Mouse (Mus musculus) left cerebral cortex, adult 2 months (tissue): ENCODE measurements around the gene Gm3233. TPM values are rescaled to one million over a fixed set of nuclear protein-coding genes. Genes with fewer than 3 reads are reported as not detected.
A peak's percentile ranks its signal among the peaks of the same experiment; 100 is the strongest.
"Not testable (repeated sequence)": the region's sequence is repeated elsewhere in the genome, so short reads cannot be mapped to it uniquely, and the experiment has no call there.

Source experiments
- DNase-seq, 2 experiments: peaks; one replicate each; pipeline ENCODE4 v3.0.0; 2021 to 2022; ENCODE audit warnings: low spot score in 2 of 2, mixed read lengths in 1 of 2; ENCODE audit errors: extremely low spot score in 1 of 2
- H3K27ac ChIP-seq: fragments of 200-600 bp; 2 replicates; pipeline ENCODE4 v1.8.1; 2022
- H3K4me3 ChIP-seq: fragments of 200-600 bp; 2 replicates; pipeline ENCODE4 v1.8.1; 2022
- CTCF ChIP-seq: fragments of 200-600 bp; IDR thresholded peaks from 2 replicates; pipeline ENCODE4 v1.8.1; 2022; ENCODE audit warnings: antibody characterized with exemption, mild to moderate bottlenecking, moderate library complexity
- intact Hi-C: fragments of 180-260 bp; cut with DNase I; formaldehyde crosslinking; loops from one replicate; pipeline ENCODE4 v1.15.1; 2025
- total RNA-seq, 2 experiments: library from RNA; stranded (reverse); gene quantifications; 2 replicates each; pipeline ENCODE4 v1.2.3; 2021

Gene Gm3233
- total RNA-seq, 2 experiments from 2014 or later = not detected

DNA sequence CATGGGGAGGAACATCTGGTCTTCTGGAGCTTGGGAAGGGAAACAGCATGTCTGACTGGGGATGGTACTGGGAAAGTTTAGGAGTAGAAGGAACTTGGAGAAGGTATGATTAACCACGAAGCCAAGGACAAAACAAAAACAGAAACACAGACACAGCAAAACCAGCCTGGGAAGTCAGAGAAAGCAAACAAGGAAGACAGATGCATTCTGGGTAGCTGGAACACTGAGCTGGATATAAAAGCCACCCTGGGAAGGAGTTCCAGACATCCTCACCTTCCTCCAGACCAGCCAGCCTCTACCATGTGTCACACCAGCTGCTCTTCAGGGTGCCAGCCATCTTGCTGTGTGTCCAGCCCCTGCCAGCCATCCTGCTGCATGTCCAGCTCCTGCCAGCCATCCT, 44.0 kb downstream of the Gm3233 start, which contains the start of gene Gm10142:
Gene Gm10142 (plus strand): TSS at position 301 of the 400 bp plus-strand sequence.
- TF ChIP-seq CTCF = no peak
- intact Hi-C loops = no loop called here
- Histone ChIP-seq H3K27ac (no peak within 1 kb of the TSS), H3K4me3 (no peak within 1 kb of the TSS)
- DNase-seq = no peak

DNA sequence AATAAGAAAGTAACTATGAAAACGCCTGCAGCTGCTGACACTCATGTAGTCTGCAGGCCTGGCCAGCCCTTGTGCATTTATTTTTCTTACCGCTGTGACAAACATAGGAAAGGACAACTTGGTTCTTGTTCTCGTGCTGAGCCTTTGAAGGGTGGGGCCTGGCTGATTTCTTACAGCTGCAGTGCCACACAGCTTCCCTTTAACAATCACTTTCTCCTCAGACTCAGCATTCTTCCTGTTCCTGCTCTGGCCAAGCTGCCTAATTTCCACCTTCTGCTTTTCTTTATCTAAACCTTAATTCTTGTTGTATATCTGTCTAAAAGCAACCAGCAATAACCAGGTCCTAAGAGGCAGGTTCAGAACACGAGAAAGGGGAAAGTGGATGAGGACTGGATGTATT, 45.7 kb downstream of the Gm3233 start:
- no peak overlapping the region for H3K4me3 ChIP-seq
- no peak for DNase-seq
- H3K27ac ChIP-seq = no peak overlapping the region
- intact Hi-C loops = no loop called here
- TF ChIP-seq CTCF = no peak

- H3K4me3 ChIP-seq, DNase-seq, intact Hi-C loops, H3K27ac ChIP-seq: not testable (repeated sequence)
Measured at GRCm38 (mm10) chr10:77711157-77711556, 48.3 kb downstream of the Gm3233 start, which contains the start of gene Gm10024. TSS of gene Gm10024 (plus strand) at chr10:77711457.

DNA sequence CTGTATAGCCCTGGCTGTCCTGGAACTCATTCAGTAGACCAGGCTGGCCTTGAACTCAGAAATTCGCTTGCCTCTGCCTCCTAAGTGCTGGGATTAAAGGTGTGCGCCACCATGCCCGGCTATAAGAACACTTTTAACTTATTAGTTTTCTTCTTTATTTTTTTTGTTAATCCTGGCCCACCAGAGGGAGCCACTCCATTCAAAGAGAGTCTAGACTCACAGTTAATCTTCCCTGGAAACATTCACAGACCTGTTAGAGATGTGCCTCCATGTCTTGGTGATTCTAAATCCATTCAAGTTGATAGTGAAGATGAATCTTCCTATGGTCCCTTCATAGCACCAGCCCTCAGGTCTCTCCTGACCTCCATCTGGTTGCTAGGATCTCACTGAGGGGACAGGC, 49.7 kb downstream of the Gm3233 start:
- intact Hi-C loops = no loop called here
- no peak for DNase-seq
- H3K4me3 ChIP-seq = no peak overlapping the region
- no peak overlapping the region for H3K27ac ChIP-seq
- TF ChIP-seq CTCF = peak; percentile 38

Other genes starting within 250 kb of the Gm3233 start
- gene Fam207a, start 243.9 kb downstream of the Gm3233 start, total RNA-seq = 10 to 100 TPM; 32.6 to 35.7 TPM
- 1 to 10 TPM; 3.0 to 3.5 TPM for gene Itgb2, start 229.4 kb downstream of the Gm3233 start, total RNA-seq
- gene Pttg1ip, start 178.0 kb downstream of the Gm3233 start, total RNA-seq = 10 to 100 TPM; 71.6 to 77.6 TPM
- 100 to 1,000 TPM; 142 to 156 TPM for gene Sumo3, start 153.6 kb downstream of the Gm3233 start, total RNA-seq
- gene Gm49325, start 153.5 kb downstream of the Gm3233 start, total RNA-seq = 1 to 10 TPM; 2.0 to 5.3 TPM
- gene Ube2g2, start 137.4 kb downstream of the Gm3233 start, total RNA-seq = 10 to 100 TPM; 47.4 to 48.0 TPM
- gene Tspear, start 73.1 kb downstream of the Gm3233 start, total RNA-seq = under 1 TPM; 0.18 to 0.21 TPM
- gene Gm19402, start 68.9 kb downstream of the Gm3233 start, total RNA-seq = not detected
- gene Gm9508, start 62.4 kb downstream of the Gm3233 start, total RNA-seq = not detected
- not detected for gene Gm10272, start 53.1 kb downstream of the Gm3233 start, total RNA-seq
- gene Gm10024, start 48.2 kb downstream of the Gm3233 start, total RNA-seq = not detected
- not detected for gene Gm10142, start 43.9 kb downstream of the Gm3233 start, total RNA-seq
- not detected for gene Krtap12-1, start 39.1 kb downstream of the Gm3233 start, total RNA-seq
- not detected for gene Gm10100, start 33.2 kb downstream of the Gm3233 start, total RNA-seq
- not detected for gene Gm18596, start 17.0 kb downstream of the Gm3233 start, total RNA-seq
- gene Gm9736, start 8.3 kb downstream of the Gm3233 start, total RNA-seq = not detected
- gene Gm3238, start 11.6 kb upstream of the Gm3233 start, total RNA-seq = not detected
- not detected for gene Gm7138, start 17.3 kb upstream of the Gm3233 start, total RNA-seq
- not detected for gene Gm3250, start 22.9 kb upstream of the Gm3233 start, total RNA-seq
- gene Gm7137, start 28.5 kb upstream of the Gm3233 start, total RNA-seq = not detected
- gene Gm9639, start 35.4 kb upstream of the Gm3233 start, total RNA-seq = not detected
- gene Gm19668, start 39.5 kb upstream of the Gm3233 start, total RNA-seq = not detected
- not detected for gene Gm9507, start 52.2 kb upstream of the Gm3233 start, total RNA-seq
- gene Gm2696, start 55.0 kb upstream of the Gm3233 start, total RNA-seq = not detected
- not detected for gene Krtap10-4, start 67.4 kb upstream of the Gm3233 start, total RNA-seq
- not detected for gene Krtap10-10, start 76.3 kb upstream of the Gm3233 start, total RNA-seq
- not detected for gene Gm36176, start 87.1 kb upstream of the Gm3233 start, total RNA-seq
- gene Gm10318, start 93.2 kb upstream of the Gm3233 start, total RNA-seq = not detected
- gene Gm3285, start 102.3 kb upstream of the Gm3233 start, total RNA-seq = not detected
- 1 to 10 TPM; 9.5 to 9.8 TPM for gene Lrrc3, start 142.9 kb upstream of the Gm3233 start, total RNA-seq
- 10 to 100 TPM; 44.7 to 50.3 TPM for gene Trpm2, start 210.9 kb upstream of the Gm3233 start, total RNA-seq
- 10 to 100 TPM; 33.9 to 34.0 TPM for gene 1810043G02Rik, start 218.8 kb upstream of the Gm3233 start, total RNA-seq